Mouse (Mus musculus) MN1 (cell line): ENCODE data around the gene Tepsin.

Source experiments
- DNase-seq: peaks from one replicate; pipeline ENCODE4 v3.0.0-alpha.2; 2016; ENCODE audit warnings: low spot score

Tepsin gene

DNA sequence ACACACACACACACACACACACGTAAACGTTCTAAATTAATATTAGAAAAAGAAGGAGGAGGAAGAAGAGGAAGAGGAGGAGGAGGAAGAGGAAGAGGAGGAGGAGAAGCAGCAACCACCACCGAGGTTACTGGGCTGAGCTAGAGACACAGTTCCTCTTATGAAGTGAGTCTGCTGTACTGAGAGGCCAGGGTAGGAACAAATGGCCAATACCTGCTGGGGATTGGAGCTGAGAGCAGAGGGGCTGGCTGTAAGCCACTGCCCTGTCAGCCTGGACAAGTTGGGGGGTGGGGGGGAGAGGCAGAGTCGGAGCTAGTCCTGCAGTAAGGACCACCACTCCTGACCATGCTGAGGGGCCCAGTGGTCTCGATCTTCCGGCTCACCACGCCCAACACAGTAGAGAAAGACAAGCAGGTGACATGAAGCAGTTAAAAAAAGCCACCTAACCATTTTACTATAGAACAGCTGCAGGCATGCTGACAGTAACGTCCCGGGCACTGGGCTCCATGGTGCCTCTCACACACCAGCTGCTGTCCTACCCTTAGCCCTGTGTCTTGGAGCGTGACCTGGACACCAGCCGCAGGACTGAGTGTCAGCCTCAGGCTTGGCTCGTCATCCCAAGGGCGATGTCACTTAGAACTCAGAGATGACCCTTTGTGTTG, 34.4 kb downstream of the Tepsin start:
- DNase-seq: no peak

DNA sequence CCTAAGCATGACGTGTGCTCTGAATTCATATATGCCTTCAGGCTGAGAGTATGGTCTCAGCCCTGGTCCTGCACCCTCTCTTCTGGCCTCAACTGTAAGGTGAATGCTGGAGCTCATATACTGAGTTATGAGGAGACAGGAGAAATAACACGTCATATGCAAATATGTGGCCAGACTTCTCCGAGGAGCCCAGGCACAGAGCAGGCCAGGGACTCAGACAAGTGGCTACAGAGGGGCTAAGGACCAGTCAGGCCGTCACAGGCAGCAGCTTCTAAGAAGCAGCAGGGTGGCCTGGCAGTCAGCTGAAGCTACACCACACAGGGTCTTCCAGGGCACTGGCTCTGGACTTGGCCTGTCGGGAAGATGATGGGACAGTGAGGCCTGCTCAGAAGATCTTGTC, 35.2 kb downstream of the Tepsin start:
- no peak for DNase-seq

DNA sequence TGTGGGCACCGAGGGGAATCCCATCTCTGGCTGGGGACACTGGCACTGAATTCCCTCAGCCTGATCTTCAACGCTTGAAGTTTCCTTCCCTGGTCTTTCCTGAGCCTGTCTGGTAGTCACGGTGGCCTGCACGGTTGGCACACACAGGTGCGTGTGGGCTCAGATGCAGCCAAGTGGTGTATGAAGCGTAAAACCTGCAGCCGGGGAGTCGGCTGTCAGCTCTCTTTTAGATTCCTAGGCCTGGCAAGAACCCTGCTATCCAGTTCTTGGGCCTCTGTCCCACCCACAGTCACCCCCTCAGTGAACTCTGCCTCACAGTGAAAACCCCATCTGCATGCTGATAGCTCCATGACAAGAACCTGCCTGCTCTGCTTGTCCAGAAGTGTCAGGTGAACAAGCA, 37.9 kb downstream of the Tepsin start:
- DNase-seq: no peak

DNA sequence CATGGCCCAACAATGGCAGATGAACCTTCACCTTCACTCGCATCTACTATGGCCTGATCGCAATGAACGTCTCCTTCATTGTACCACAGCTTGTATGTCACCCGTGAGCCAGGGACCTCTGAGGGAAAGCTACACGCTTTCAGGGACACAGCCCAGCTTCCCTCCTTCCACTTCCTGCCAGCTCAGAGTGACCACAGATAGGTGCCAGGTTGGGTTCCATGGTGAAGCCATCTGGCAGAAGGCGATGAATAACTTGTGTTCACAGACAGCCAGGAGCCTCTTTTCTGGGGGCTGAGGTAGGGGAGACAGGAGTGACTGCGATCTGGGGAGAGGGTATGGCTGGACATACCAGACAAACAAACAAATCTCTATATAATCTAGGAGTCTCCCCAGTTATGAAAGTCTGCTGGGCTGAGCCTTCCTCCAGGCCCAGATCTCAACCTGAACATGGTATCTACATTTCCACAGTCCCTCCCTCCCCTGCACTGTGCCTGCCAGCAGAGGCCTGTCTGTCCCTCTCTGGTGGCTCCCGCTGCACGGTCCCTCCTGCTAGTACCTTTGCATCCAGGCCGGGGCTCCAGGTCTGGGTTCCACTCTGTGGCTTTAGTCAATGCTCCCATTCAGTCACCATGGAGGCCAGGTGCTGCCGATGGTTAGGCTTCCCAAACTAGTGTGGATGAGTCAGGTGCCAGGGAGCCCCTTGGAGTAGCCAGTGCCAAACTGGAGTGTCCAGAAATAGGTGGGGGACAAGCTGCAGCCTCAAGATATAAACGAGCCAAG, 42.4 kb downstream of the Tepsin start:
- DNase-seq: no peak

DNA sequence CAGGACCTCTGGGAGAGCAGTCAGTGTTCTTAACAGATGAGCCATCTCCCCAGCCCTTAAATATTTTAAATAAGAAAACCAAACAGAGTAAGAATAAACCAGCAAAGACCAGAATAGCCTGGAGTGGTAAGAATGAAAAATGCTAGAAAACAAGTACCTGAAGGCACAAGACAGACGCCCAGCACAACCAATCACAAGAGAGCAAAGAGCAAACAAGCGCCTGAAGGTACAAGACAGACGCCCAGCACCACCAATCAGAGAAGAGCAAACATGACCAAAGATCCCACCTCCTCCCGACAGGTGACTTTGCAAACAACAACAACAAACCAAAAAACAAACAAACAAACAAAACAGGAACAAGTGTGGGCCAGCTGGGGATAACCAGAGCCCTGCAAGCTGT, 44.7 kb downstream of the Tepsin start:
- no peak for DNase-seq

DNA sequence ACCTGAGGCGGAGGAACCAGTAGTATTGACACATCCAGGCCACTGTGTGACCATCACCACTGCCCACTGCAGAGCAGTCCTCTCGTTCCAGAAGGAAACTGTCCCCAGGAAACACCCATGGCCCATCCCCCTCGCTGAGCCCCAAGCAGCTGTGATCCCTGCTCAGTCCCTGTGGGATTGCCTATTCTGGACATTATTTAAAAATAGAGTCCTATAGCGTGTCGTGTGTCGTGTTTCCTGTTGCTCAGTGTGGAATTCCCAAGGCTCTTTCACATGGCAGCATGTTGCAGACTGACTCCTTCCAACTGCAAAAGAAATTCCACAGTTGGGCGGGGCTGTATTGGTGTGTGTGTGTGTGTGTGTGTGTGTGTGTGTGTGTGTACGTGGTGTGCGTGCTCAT, 46.3 kb downstream of the Tepsin start:
- no peak for DNase-seq

DNA sequence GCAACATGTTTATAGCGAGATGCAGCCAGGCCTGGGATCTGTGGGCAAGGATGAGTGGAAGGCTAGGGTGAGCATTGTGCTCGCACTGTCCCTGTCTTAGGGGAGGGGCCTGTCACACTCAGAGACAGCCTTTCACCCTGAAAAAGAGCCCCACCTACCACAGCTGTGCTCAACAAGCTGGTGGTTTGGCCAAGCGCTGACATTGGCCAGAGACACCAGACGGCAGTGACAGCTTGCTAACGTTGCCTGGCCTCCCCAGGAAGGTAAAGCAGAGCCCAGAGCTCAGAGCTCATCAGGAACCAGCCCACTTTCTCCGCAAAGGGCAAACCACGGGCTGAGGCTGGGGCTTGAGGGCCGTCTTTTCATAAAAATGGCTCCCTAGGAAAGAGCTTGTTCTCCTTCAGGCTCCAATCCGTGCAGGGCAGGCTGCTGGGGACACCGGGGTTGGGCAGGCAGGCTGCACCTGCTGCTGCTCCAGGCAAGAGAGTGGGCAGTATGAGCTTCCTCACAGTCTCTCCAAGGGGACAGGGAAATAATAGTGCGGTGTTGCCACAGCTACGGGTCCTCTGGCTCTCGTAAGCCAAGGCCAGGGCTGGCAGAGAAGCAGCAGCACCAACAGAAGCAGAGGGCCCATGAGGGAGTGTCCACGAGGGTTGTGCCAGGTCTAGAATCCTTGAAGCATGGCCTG, 47.3 kb downstream of the Tepsin start:
- DNase-seq: peak; percentile 88

DNA sequence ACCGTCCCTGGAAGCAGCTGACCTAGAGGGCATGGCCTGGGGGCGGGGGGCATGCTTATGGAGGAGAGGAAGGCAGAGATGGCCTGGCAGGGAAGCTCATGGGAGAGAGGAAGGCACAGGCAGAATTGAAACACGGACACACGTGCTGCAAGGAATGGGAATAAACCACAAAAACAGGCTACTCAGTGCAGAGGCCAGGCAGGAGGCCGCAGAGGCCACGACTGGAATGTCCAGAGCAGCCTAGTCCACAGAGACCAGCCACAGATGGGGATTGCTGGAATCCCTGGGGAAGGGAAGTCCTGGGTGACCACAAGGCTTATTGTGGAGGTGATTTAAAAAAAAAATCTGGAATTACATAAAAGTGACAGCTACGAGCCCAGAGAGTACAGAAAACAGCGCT, 49.5 kb downstream of the Tepsin start:
- DNase-seq: no peak

DNA sequence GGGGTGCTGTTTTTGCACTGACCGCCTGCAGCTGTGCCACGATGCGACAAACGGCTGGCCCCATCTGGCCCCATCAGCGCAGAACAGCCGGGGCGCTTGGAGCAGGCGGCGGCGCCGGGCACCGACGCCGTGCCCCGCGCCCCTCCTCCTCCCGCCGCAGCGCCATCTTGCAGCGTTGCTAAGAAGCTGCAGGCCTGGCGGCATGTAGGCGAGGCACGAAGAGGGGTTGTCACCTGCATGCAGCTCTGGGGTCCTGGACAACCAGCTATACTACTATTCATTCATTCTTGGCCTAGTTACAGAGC, 50.3 kb downstream of the Tepsin start:
- no peak for DNase-seq

DNA sequence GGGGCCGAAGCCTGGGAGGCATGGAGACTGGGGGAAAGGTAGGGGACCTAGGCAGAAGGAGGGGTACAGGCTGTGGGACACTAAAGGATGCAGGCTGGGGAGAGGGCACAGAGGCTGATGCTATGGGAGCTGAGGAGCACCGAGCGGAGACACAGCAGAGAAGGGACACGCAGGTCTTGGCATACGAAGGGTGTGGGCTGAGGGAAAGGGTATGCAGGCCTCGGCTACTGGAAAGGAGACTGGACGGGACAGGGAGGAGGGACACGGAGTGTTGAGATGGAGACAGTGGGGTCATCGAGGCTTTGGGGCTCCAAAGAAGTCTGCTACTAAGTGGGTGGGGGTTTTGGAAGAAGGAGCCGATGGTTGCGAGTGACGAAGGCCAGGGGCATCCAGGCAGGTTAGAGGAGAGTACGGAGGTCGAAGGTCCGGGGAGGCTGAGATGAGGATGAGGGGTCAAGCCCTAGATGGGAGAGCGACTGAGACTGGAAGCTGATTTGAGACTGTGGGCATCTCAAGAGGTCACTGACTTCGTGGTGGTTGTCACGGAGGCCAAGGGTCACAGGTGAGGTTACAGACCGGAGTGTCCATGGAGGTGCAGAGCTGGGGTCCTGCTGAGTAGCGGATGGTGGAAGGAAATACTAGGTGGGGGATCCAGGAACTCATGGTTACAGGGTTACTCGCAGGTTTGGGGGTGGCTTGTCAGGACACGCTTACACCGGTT, 50.8 kb downstream of the Tepsin start:
- no peak for DNase-seq

DNA sequence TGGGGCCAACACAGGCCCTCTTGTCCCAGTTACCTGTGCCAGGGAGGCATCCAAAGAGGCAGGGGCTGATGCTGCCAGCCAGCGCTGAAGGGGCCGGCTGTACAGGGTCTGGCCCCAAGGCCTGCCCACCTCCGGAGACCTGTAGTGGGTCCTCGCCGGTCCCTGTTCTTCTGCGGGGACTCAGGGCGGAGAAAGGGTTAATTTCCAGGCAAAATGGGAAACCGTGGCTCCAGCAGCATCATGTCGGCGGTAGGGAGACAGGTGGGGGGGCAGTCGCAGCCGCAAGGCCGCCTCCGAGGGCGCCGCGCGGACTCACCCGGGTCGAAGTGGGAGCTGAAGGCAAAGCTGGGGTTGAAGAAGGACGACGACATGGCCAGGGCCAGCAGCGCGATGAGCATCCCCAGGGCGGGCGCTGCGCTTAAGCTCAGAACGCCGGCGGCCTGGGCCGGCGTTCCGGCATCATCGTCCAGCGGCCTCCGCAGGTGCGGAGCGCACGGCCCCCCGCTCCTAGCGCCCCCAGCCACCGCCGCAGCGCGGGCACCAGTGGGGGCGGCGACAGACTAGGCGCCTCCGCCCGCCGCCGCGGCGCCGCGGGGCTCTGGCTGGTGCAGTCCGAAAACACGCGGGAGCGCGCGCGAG, 51.9 kb downstream of the Tepsin start, which contains the start of gene Aatk:
Aatk (minus strand) TSS at position 615 of the 639 bp plus-strand sequence.
- DNase-seq: peak; percentile 48

DNA sequence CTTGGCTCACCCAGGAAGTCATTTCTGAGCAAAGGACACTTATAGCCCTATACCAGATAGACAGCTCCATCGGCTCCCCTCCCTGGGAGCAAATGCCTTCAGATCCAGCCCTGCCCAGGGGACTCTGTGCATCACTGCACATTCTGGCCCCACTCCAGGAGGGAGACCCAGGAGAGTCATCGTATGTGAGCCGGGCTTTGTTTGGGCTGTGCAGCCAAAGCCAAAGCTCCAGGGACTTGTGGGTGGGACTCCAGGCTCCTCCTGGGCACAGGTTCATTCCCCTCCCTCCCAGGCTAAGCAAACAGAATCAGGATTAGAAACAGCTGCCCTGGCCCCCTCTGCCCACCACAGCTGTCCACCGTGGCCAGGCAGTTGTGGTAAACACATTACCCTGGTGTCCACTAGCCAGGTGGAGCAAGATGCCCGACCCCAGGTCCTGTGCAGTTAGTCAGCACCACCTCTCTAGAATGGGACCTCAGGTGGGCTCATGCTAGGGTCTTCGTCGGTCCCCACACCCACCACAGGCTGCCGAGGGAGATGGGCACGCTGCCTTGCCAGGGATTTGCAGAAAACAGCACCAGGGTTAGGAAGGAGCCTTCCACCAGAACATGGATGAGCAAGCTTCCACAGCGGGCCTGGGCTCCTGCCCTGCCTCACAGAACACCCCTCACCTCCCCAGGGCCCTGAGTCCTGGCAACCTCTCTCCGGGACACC, 52.5 kb downstream of the Tepsin start:
- DNase-seq: peak; percentile 88

DNA sequence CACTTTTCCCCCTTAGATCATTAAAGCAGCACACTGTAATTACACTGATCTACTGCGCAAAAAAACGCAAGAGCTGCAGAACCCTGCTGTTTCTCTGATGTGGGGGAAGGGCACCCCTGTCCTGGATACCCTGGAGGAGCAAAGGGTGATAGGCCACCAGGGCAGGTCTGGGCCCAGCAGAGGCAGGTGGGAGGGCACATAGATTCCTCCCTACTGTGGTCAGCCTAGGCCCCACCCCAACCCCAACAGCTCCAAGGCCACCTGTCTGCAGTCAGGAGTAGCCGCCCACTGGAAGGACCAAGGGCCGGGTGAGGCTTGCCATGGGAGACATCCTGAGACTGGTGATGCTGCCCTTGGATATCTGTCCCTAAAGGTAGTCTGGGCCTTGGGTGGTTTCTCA, 53.2 kb downstream of the Tepsin start:
- DNase-seq: no peak

DNA sequence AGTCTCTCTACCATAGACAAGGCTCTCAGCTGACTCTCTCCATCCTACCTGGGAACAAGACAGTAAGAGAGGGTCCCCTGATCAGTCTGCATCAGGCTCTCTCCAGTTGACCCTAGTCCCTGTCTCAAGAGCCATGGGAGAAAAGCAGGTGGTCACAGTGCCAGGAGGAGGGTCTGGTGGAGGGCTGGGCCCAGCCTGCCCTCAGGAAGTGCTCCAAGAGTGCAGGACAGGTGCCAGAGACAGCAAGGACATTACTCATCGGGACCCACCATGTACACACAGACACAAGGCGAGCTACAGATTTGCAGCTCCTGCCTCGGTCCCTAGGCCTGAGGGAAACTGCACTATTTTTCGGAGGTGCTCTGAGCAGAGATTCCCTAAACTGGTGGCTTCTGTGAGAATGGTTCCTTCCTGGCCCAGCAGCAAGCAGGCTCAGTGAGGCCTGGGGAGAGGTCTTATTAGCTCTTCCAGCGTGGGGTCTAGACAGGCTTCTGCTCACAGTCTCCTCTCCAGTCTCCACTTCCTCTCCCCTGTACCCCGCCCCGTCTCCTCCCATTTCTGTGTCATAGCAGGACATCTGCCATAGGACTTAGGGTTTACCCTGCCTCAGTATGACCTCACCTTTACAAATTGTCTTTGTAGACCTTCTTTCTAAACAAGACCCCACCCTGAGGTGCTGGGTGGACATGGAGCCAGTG, 56.2 kb downstream of the Tepsin start:
- DNase-seq: peak; percentile 45

DNA sequence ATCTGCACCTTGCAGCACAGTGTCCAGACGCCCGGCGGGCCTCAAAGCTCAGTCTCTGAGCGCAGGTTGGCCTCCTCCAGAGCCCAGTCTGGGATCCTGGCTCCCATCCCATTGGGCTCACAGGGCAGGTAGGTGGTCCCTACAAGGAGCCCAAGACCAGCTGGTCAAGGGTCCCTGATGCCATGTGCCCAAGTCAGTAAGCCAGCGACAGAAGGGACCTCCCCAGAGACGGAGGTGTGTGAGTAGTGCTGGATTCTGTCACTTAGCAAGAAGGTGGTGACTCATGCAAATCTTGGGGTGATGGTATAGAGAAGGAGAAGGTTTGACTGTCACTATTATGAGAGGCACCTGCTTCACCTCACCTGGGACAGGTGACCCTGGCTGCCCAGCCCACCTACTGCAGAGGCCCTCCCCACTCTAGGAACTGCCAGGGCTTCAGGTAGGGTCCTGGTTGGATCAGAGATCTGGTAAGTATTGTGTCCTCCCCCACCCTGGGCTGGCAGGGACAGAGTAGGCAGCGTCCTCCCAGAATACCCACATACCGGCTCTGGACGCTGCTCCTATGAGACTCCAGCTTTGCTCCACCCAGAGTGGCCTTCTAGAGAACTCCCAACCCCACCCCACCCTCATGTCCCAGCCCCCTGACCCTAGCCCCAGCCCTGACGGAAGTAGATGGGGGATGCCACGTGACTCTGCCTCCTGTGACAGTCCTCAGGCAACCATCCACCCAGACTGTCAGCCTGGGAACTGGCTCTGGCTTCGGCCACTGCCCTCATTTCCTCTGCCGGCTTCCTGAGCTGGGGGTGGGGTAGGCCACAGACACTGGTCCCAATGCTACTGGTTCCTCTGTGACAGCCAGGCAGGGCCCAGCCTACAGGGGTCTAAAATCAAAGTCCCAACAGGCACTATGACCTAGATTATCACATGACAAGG, 57.1 kb downstream of the Tepsin start:
- peak; percentile 59 for DNase-seq
